Mouse (Mus musculus): ENCODE measurements around the gene Lipk. TPM values are rescaled to one million over a fixed set of nuclear protein-coding genes. Genes with fewer than 3 reads are reported as not detected.

The Lipk gene
- total RNA-seq (2015; ENCODE audit: low replicate concordance) (not detected in 2 replicates), total RNA-seq (2017; ENCODE audit: low replicate concordance) (not detected in 2 replicates)

DNA sequence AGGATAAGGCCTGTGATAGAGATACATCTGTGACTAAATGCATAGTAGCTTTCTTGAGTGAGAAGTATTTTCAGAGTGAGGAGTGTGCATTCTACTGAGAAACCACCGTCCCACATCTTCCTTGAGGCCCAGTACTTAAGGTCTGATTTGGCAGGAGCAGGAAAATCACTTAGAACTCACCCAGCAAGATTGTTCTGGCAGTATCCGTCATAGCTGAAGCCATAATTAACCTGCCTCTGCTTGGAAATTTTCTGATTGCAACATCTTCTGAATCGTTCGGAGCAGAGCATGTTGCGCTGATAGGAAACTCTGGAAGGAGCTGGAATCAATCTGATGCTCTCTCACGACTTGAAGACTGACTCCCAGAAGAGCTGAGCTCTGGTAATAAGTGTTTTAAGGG lies at the start of gene Lipk:
Gene Lipk (plus strand): TSS at position 289 of the 400 bp plus-strand sequence.
- ATAC-seq (replicated peaks; ENCODE audit: low FRiP score, poor library complexity, severe bottlenecking), result no peak

DNA sequence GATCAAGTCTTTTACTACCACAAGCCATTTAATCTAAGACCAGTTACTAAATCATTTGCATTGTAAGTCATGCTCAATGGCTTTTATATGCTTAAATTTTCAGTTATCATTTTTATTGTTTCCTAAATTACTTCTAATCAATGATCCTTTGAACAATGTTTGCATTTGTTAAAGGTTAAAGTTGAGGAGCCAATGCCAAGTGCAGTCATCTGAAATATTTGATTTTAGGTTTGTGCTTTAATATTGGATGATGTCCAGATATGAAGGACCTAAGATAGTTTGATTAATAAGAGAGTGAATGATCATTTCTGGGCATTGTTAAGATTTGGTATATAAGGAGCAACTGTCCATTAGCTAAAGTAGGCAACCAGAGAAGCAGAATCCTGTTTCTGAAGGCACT lies 47.2 kb upstream of the Lipk start, which contains the start of gene Lipf:
Gene Lipf (plus strand): TSS at position 301 of the 400 bp plus-strand sequence.
- no peak for ATAC-seq (replicated peaks; ENCODE audit: low FRiP score, poor library complexity, severe bottlenecking)

GRCm38 (mm10) chr19:33979007-33979406 lies 29.1 kb upstream of the Lipk start:
- ATAC-seq (replicated peaks; ENCODE audit: low FRiP score, poor library complexity, severe bottlenecking), result no peak

DNA sequence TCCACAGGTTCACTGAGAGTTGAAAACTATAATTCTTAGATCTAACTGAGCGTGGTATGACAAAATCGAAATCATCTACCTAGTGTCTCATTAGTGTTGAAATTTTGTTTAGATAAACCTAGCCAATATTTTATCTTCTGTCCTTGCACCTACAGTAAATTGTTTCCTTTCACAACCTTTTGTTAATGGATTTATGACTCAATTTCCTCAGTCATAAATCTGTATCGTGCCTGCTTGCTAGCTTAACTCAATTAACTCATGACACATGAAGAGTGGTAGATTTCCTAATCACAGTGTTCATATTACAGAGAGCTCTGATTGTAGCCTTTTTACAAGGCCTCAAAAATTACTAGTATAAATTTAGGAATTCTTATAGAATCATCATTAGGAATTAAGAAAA lies 25.0 kb upstream of the Lipk start:
- no peak for ATAC-seq (replicated peaks; ENCODE audit: low FRiP score, poor library complexity, severe bottlenecking)

DNA sequence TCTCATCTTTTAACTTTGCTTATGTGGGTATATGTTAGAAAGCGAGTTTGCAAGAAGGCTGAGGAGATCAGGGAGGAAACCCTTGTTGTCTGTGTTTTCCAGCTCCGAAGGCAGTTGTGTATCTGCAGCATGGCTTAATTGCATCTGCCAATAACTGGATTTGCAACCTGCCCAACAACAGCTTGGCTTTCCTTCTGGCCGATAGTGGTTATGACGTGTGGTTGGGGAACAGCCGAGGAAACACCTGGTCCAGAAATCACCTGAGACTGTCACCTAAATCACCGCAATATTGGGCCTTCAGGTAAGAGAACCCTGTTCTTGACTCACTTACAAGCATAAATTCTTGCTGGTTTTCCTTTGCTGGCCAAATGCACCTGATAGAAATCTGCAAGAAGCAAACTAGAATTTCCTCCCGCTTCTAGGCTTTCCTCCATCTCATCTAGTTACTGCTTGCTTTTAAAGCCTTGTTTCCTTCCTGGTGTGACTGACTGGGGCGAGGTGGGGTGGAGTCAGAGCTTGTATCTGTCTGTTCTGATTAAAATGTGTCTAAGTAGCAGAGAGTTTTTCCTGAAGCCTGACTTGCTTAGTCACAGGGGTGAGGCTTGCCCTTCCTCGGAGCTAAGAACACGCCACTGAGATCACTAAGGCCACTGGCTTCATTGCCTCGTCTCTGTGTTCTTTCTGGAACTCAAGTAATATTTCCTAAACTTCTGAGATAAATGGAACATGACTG lies 13.5 kb downstream of the Lipk start:
- ATAC-seq (replicated peaks; ENCODE audit: low FRiP score, poor library complexity, severe bottlenecking), result no peak

GRCm38 (mm10) chr19:34022759-34023158 lies 14.7 kb downstream of the Lipk start:
- ATAC-seq (replicated peaks; ENCODE audit: low FRiP score, poor library complexity, severe bottlenecking), result no peak

DNA sequence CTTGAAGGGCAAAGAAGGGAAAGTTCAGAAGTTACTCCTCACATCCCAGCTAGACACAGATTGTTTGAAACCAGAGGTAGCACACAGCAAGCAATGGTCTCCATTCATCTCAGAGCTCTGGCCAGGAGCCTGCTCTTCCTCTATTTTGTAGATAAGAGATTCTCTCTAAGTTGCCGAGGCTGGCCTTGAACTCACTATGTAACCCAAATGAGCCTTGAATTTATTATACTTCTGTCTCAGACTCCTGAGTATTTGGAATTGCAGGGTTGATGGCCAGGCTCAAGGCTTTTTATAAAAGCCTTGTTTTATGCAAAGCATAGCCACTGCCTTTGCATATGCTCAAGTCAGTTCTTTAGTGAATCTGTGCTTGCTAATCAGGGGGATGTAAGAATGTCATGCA lies 31.6 kb downstream of the Lipk start:
- ATAC-seq (replicated peaks; ENCODE audit: low FRiP score, poor library complexity, severe bottlenecking), result no peak

GRCm38 (mm10) chr19:34043008-34043407 lies 34.9 kb downstream of the Lipk start:
- ATAC-seq (replicated peaks; ENCODE audit: low FRiP score, poor library complexity, severe bottlenecking), result no peak

DNA sequence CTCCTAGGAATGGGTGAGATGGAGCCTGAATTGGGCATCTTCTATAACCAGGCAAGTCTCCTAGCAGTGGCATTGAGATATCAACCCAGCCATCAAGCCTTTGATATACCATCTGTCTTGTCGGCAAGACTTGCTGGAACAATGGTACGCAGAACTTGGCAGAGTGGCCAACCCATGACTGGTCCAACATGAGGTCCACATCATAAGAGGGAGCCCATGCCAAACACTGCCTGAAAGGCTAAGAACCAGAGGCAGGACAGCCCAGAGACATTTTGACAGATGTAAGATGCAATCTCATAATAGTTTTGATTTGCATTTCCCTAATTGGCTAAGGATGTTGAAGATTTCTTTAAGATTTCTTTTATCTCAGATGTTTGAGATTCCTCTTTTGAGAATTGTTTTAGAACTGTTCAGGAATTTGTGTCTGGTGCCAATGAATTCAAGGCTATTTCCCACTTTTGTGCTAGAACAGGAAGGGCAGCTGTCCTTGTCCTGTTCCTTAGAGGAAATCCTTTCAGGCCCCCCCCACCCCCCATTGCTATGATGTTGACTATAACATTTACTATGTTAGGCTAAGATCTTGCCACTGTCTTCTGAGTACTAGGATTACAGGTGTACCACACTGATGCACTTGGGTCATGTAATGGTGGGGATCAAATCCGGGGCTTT lies 41.4 kb downstream of the Lipk start:
- no peak for ATAC-seq (replicated peaks; ENCODE audit: low FRiP score, poor library complexity, severe bottlenecking)

DNA sequence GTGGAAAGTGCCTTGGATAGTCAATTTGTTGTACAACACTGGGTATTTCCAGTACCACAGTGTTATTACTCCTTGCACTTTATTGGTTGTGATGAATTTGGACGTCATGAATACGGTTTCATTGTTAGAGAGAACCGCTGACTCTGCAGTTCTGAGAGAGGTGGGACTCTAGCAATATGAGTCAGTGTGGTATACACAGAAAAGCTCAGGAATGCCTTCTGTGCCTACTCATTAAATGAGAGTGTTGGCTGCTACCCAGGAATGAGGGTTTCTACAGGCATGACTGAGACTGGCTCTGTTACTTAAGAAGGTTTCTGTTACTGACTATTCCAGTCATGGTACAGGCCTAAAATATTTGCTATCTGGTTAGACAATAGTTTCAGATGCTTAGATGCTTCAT lies 43.4 kb downstream of the Lipk start:
- no peak for ATAC-seq (replicated peaks; ENCODE audit: low FRiP score, poor library complexity, severe bottlenecking)

DNA sequence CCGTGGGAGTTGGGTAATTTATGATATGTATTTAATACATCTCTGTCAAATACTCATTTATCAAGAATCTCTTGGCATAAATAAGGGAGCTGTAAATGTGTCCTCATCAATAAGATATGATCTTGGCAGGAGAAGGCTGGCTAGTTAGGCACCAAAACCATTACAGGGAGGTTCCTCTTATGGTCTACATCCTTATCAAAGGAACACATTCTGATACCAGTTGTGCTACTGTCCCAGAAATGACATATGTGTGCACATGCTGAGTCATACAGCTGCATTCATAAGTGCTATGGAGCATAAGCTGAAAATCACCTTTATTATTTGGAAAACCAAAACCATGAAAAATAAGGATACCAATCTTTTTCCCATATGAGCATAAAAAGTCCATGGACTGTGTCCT lies 55.5 kb downstream of the Lipk start:
- ATAC-seq (replicated peaks; ENCODE audit: low FRiP score, poor library complexity, severe bottlenecking), result no peak

DNA sequence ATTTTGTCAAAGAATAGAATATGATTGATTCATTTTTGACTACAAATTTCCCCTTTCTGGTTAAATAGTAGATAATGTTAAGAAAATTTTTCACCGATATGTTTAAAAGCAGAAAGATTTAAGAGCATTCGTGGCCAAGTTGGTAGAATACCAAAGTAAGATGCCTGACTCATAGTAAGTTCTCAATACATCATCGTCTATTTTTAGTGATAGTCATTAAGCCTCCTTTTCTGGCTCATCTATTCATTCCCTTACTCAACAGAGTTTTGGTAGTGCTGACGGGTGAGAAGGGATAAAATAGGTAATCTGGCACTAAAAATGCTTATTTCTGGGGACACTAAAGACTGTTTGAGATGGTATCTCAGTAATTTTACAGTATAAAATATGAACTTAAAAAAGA lies 56.0 kb downstream of the Lipk start:
- ATAC-seq (replicated peaks; ENCODE audit: low FRiP score, poor library complexity, severe bottlenecking), result no peak

DNA sequence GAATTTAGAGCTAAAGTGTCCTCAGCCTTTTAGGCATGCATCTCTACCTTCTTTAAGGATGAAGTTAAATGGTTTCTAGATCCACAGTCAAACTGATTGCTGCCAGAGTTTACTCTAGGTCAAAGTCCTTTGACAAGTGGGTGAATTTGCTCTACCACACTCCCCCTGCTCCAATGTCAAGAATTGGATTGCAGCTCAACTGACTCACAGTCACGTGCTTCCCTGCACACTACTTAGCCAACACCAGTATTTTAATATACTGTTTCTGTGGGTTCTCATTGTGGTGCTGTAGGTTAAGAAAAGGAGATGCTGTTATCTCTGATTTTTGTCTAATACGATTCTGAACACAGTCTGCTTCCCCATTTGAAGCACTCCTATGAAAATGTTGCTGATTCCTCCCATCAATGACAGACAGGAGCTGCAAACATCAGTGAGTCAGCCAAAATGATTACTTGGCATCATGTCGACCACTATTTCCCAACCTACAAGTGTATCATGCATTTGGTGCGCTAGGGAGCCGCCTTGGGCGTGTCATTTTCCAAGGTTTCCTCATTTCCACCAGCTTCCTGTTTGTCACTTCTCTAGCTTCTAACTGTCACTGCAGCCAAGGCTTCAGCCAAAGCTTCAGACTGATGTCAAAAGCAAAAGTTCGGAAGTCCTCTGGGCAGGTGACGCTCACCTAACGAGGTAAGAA lies 58.8 kb downstream of the Lipk start, which contains the start of gene Lipn:
Gene Lipn (plus strand): TSS at position 580 of the 694 bp plus-strand sequence.
- ATAC-seq (replicated peaks; ENCODE audit: low FRiP score, poor library complexity, severe bottlenecking), result no peak

DNA sequence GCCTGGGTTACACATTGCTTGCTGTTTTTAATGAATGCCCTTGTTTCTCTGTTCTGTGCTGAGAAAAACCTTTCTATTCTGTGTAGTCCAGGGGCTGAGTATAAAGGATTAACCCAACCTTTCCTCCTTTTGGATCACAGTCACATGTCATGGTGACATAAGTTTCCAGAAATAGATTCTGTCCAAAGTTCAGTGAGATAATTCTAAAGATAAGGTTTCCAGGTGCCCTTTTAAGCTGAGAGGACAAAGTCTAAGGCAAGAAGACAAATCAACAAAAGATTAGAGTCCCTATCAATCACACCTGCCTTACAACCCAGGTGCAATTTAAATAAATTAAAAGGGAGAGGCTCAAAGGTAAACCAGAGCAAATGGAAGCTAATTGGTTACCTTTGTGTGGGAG lies 66.1 kb downstream of the Lipk start:
- ATAC-seq (replicated peaks; ENCODE audit: low FRiP score, poor library complexity, severe bottlenecking), result no peak

GRCm38 (mm10) chr19:34078130-34078529 lies 70.0 kb downstream of the Lipk start:
- ATAC-seq (replicated peaks; ENCODE audit: low FRiP score, poor library complexity, severe bottlenecking), result no peak

DNA sequence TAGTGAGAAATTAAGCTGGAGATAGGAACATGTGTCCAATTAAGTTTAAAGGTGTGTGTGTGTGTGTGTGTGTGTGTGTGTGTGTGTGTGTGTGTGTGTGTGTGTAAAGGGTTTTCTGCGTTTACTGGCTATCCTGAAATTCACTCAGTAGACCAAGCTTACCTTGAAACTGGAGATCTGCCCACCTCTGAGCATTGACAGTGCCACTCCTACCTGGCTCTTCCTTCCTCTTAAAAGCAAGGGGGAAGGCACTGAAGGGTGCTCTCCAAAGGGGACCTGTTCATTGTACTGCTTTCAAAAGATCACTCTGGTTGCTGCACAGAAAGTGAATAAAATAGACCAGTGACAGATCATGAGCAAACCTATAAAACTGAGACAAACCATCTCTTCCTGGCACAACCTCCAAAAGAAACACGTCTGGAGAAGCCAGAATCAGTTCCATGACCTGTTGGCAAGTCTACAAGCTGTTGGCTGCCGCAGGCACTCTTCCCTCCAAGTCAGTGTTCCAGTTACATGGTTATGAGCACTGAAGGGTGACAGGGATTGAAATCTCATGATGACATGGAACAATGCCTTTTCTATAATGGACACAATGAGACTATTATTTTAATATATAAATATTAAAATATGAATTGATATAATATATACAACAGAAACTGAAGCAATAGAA lies 81.1 kb downstream of the Lipk start:
- ATAC-seq (replicated peaks; ENCODE audit: low FRiP score, poor library complexity, severe bottlenecking), result no peak

DNA sequence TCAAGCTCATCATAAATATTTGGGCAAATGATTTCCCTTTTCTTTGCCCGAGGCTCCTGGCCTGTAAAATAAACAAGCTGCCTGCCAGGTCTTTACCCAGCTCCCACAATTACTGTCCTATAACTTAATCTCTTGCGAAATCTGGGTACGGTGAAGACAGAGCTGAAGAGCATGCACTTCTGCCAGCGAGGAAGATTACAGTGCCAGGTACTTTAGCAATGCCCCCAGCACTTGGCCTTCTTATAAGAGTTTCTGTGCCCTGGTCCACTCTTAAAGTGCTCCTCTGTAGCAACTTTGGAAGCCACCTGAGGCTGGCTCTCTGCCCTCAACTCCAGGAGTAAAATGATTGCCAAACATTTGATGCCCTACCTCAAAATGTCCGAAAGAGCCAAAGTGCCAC lies 87.3 kb downstream of the Lipk start:
- ATAC-seq (replicated peaks; ENCODE audit: low FRiP score, poor library complexity, severe bottlenecking), result no peak

GRCm38 (mm10) chr19:34096228-34096627 lies 88.1 kb downstream of the Lipk start:
- ATAC-seq (replicated peaks; ENCODE audit: low FRiP score, poor library complexity, severe bottlenecking), result no peak
